Mouse (Mus musculus): ENCODE data around the gene Olfr648.

GRCm38 (mm10) chr7:104169634-104170204 is 13.5 kb downstream of the Olfr648 start:
- no peak for TF ChIP-seq POLR2A (IDR thresholded peaks at IDR 0.05; ENCODE audit: extremely low read depth, insufficient read depth, low read length)
- no peak for TF ChIP-seq CTCF (IDR thresholded peaks at IDR 0.05; ENCODE audit: low read depth, low read length)
